Mouse (Mus musculus) bone marrow, adult 2 months (tissue): ENCODE data around the gene Zfp687. TPM values are rescaled to one million over a fixed set of nuclear protein-coding genes. Genes with fewer than 3 reads are reported as not detected.
A peak's percentile ranks its signal among the peaks of the same experiment; 100 is the strongest.
"Not testable (repeated sequence)": the region's sequence is repeated elsewhere in the genome, so short reads cannot be mapped to it uniquely, and the experiment has no call there.

ENCODE experiments used
- H3K27ac ChIP-seq: fragments of 200-500 bp; 2 replicates; pipeline ENCODE4 v1.5.1; 2012; ENCODE audit warnings: low read depth, mild to moderate bottlenecking, control low read depth, inconsistent platforms, low read length; ENCODE audit not compliant: control insufficient read depth, poor library complexity, insufficient read depth
- H3K4me1 ChIP-seq: fragments of 200-500 bp; 2 replicates; pipeline ENCODE4 v1.6.1; 2011; ENCODE audit warnings: low read length; ENCODE audit not compliant: control insufficient read depth, insufficient read depth
- H3K4me3 ChIP-seq: fragments of 200-500 bp; replicated peaks from 2 replicates; pipeline ENCODE3; 2011; ENCODE audit warnings: mild to moderate bottlenecking, low read depth, low read length, control low read depth; ENCODE audit not compliant: control insufficient read depth
- CTCF ChIP-seq: fragments of 200-500 bp; IDR thresholded peaks from 2 replicates; pipeline ENCODE4 v1.5.1; 2011; ENCODE audit warnings: low read length, control low read depth; ENCODE audit not compliant: control insufficient read depth, insufficient read depth
- POLR2A ChIP-seq: fragments of 200-500 bp; IDR thresholded peaks from 2 replicates; pipeline ENCODE4 v1.6.1; 2011; ENCODE audit warnings: low read depth, mild to moderate bottlenecking, control low read depth, low read length, borderline replicate concordance; ENCODE audit not compliant: control insufficient read depth
- WGBS: fragments of 180-500 bp; shearing (Covaris S2); methylation state at CpG from one replicate; pipeline ENCODE4 v1.1.7; 2018; 5-methylcytosine and 5-hydroxymethylcytosine counted together
- polyA plus RNA-seq: library from polyadenylated mRNA; stranded (reverse); fragments of >200 nt; gene quantifications from 2 replicates; pipeline ENCODE4 v1.2.4, GENCODE M21; 2011; ENCODE audit warnings: low replicate concordance; ENCODE audit not compliant: missing spikeins, insufficient read depth, insufficient read length

Zfp687 gene
- polyA plus RNA-seq, 1 experiment = 21.1 TPM

DNA sequence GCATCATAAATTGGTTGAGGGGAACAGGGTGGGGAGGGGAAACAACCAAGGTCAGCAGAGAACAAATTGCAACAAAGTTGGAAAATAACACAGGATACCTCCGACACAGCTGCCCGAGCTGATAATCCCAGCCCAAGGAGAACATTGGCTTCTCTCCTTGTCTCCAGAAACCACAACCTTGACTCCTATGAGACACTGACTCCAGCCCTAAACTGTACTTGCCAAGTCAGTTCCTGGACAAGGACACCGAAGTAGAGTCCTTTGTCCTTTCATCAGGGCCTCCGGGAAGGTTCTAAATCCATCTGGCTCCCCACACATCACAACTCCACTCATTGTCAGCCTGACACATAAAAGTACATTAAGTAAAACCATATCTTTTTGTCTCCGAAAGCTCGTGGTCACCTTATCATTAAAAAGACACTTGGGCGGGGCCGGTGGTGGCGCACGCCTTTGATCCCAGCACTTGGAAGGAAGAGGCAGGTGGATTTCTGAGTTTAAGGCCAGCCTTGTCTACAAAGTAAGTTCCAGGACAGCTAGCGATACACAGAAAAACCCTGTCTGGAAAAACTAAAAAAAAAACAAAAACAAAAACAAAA, 31.3 kb upstream of the Zfp687 start:
- Histone ChIP-seq H3K4me3 (no peak overlapping the region), H3K4me1 (peaks cover 3% of the 10 kb centered on the region; the same call in 1 of the 2 replicates), H3K27ac (no peak overlapping the region)
- WGBS = 58% methylated on average over 11 of the region's 11 CpGs
- no peak for TF ChIP-seq CTCF
- TF ChIP-seq POLR2A = no peak

DNA sequence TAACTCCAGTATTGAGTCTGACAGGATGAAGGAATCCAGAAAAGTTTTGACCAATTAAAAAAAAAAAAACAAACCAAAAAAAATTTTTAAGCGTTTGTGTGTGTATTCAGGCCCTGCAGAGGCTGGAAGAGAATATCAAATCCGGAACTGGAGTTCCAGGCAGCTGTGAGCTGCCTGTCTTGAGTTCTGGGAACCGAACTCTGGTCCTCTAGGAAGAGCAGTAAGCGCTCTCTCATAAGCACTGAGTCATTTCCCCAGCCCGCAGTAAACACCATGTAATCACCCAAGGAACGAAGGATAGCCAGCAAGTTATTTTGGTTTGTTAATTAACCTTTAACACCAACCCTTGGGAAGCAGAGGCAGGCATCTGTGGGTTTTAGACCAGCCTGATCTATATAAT, 28.0 kb upstream of the Zfp687 start:
- H3K4me1 ChIP-seq = peaks cover 3% of the 10 kb centered on the region; the same call in 1 of the 2 replicates
- no peak for TF ChIP-seq CTCF
- no peak for TF ChIP-seq POLR2A
- WGBS = 34% methylated on average over 6 of the region's 6 CpGs
- H3K27ac ChIP-seq = peak overlapping the region; percentile 65; the same call in 1 of the 2 replicates
- H3K4me3 ChIP-seq = no peak overlapping the region

DNA sequence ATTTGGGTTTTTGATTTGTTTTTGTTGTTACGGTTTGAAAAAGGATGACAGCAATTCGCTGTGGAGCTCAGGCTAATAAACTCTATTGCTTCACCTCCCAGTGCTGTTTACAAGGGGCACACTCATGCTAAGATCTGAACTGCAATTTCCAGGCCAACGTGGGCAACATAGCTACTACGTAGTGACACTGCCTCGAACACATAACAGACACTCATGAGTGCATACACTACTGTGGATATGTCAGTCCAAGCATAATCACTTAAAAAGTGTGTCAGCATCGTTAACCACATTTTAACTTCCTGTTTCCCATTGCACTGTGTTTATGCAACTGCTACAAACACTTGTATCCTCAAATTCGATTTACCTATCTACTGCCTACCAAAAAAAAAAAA, 27.6 kb upstream of the Zfp687 start:
- Histone ChIP-seq H3K4me1 (peaks cover 2% of the 10 kb centered on the region; the same call in 1 of the 2 replicates), H3K4me3 (peak overlapping the region; percentile 95), H3K27ac (peak overlapping the region; percentile 75; the same call in 1 of the 2 replicates)
- WGBS = 2% methylated on average over 7 of the region's 7 CpGs
- TF ChIP-seq CTCF (no peak), POLR2A (no peak)

DNA sequence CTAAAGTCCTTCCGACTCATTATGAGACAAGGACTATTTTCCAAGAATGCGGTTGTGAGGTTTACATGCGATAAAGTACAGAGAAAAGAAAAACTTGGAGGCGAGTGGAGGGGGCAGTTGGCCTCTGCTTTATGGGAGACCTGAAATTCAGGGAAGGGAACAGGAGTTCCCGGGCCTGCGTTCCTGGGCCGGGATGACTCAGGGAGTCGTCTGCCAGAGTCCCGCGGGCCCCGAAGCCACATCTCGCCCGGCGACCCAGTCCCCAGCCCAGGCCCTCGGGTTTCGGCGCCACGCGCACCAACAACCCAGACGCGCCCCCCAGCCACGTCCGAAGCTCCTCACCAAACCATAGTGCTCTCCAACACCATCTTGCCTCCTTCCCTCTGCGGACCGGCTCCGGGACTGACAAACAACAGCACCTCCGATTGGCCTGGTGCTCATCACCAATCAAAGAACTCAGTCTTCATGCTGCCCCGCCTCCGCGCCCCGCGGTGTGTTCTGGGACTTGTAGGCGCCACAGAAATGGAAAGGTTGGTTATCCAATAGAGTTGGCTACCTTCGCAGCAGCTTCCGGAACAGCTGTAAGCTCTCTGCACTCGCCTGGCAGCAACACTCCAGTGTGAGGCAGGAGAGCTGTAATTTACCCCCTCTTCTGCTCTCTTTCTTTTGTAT, 27.1 kb upstream of the Zfp687 start, which contains the start of gene Psmd4:
Gene Psmd4, minus strand, starts transcription at position 449 of the 672 bp plus-strand sequence.
- Histone ChIP-seq H3K27ac (peak within 1 kb of the TSS; percentile 75), H3K4me3 (peak within 1 kb of the TSS; percentile 95), H3K4me1 (peaks cover 2% of the 10 kb centered on the region; the same call in 1 of the 2 replicates)
- under 1% methylated on average over 36 of the region's 36 CpGs for WGBS
- TF ChIP-seq CTCF (no peak), POLR2A (peak; percentile 84)

DNA sequence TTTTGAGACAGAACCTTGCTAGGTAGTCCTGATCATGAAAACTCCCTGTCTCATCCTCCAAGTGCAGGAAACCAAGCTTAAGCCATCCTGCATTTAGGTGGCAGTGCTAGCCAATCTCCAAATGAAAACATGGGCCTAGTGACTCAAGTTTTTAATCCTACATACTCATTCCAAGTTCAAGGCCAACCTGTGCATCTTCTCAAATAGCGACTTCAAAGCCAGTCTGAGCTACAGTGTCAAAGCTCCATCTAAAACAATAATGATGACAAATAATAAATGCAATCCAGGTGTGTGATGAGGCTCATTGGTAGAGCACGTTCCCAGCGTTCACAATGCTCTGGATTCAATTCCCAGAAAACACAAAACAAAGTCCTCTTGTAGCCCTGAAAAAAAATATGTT, 26.4 kb upstream of the Zfp687 start:
- Histone ChIP-seq H3K27ac (no peak overlapping the region), H3K4me3 (peak overlapping the region; percentile 24), H3K4me1 (peaks cover 2% of the 10 kb centered on the region; the same call in 1 of the 2 replicates)
- 16% methylated on average over 3 of the region's 3 CpGs for WGBS
- TF ChIP-seq CTCF = no peak
- TF ChIP-seq POLR2A = no peak

DNA sequence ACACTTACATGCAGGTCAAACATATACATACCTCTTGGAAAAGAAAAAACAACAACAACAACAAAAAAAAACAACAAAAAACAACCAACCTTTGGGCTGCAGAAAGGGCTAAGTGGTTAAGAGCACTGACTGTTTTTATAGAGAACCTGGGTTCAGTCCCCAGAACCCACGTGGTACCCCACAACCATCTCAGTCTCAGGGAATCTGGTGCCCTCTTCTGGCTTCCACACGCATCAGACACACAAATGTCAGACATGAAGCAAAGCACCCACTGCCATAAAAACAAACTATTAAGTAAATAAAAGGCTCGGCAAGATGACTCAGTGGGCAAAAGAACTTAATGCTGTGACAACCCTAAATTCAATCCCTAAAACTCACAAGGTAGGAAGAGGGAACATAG, 14.7 kb upstream of the Zfp687 start:
- no peak overlapping the region for H3K27ac ChIP-seq
- TF ChIP-seq POLR2A = no peak
- peak; percentile 14; the same call in 1 of the 2 replicates for TF ChIP-seq CTCF
- no peak overlapping the region for H3K4me3 ChIP-seq
- 41% methylated on average over 3 of the region's 3 CpGs for WGBS
- peaks cover 3% of the 10 kb centered on the region for H3K4me1 ChIP-seq

DNA sequence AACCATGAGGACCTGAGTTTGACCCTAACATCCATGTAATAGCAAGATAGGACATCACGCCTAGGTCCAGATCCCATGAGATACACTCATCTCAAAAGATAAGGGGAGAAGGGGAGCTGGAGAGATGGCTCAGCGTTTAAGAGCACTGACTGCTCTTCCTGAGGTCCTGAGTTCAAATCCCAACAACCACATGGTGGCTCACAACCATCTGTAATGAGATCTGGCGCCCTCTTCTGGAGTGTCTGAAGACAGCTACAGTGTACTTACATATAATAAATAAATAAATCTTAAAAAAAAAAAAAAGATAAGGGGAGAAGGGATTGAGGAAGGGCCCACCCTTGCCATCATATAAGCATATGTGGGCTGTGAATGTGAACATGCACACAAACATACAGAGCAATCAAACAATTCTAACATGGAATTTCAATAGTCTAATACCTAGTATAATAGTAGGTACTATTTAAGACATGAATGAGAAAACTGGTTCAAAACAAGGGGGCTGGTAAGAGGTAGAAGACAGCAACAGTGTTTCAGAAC, 14.1 kb upstream of the Zfp687 start:
- H3K4me3 ChIP-seq, H3K4me1 ChIP-seq, H3K27ac ChIP-seq: not testable (repeated sequence)
- whole genome bisulfite sequencing = 61% methylated on average over 3 of the region's 3 CpGs

DNA sequence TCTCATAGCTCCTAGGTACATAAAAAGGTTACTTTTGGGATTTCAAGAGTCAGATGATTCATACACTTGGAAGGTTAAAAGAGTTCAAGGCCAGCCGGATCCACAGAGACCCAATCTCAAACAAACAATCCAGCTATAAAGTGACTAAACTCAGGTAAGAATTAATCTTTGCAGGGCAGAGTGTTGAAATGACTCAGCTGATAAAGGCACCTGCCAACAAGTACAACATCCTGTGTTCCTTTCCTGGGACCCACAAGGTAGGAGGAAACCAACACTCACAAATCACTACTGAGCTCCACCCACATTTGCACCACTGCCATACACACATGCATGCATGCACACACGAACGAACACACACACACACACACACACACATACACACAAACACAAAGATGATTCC, 13.4 kb upstream of the Zfp687 start:
- no peak overlapping the region for H3K4me3 ChIP-seq
- TF ChIP-seq CTCF (no peak), POLR2A (no peak)
- H3K4me1 ChIP-seq = peaks cover 3% of the 10 kb centered on the region
- no peak overlapping the region for H3K27ac ChIP-seq
- 44% methylated on average over 3 of the region's 3 CpGs for WGBS

DNA sequence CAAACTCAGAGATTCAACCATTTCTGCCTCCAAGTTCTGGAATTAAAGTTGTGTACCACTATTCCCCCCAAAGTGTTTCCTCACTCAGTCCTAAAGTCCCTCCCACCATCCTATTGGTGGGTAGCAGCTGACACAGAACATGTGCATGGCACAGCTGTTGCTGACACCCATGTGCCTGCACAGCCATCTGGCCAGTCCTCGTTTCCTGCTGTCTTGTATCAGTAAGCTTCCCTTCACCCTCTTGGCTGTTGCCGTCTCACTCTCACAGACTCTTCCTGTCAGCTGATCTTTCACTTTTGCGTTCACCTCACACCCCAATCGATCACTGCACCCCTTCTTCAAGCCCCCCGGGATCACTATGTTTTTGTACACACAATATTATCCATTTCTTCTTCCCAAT, 12.5 kb upstream of the Zfp687 start:
- Histone ChIP-seq H3K4me3 (no peak overlapping the region), H3K4me1 (peaks cover 3% of the 10 kb centered on the region), H3K27ac (no peak overlapping the region)
- TF ChIP-seq POLR2A = no peak
- no peak for TF ChIP-seq CTCF
- 7% methylated on average over 5 of the region's 5 CpGs for WGBS
